Mouse (Mus musculus): ENCODE measurements at regions not wholly inside any gene's neighbourhood (a gene's known extent, or its start where the extent isn't known, plus 50 kb on each side); places are given as distances from the start of the nearest gene placed in this dataset.

- TF ChIP-seq CTCF (IDR thresholded peaks at IDR 0.05; ENCODE audit: low read depth, low read length), result no peak
- no peak for TF ChIP-seq POLR2A (IDR thresholded peaks at IDR 0.05; ENCODE audit: insufficient read depth, low read length)
Measured at GRCm38 (mm10) chr10:37400991-37401390, 262.3 kb upstream of the Marcks start.

All from ES-Bruce4 (cell line).